Mouse (Mus musculus) intestine, postnatal 0 days (tissue): ENCODE data around the gene Oasl1. TPM values are rescaled to one million over a fixed set of nuclear protein-coding genes. Genes with fewer than 3 reads are reported as not detected.

Source experiments
- ATAC-seq: fragments of 200-750 bp; cut with Nextera tagmentation; 2 replicates; pipeline ENCODE4 v1.8.0; 2017; ENCODE audit warnings: mild to moderate bottlenecking, moderate TSS enrichment, moderate library complexity
- H3K27ac ChIP-seq: fragments of 300-500 bp; sonication (generic); 2 replicates; pipeline ENCODE4 v1.5.1; 2014; ENCODE audit warnings: mild to moderate bottlenecking, low read depth, low read length, moderate library complexity
- H3K27me3 ChIP-seq: fragments of 300-500 bp; sonication (generic); replicated peaks from 2 replicates; pipeline ENCODE4 v1.6.1; 2014; ENCODE audit warnings: low read length, mixed read lengths; ENCODE audit not compliant: control insufficient read depth, insufficient read depth
- H3K36me3 ChIP-seq: fragments of 300-500 bp; sonication (generic); 2 replicates; pipeline ENCODE4 v1.6.1; 2014; ENCODE audit warnings: mild to moderate bottlenecking, moderate library complexity; ENCODE audit not compliant: control insufficient read depth, insufficient read depth
- H3K4me1 ChIP-seq: fragments of 300-500 bp; sonication (generic); replicated peaks from 2 replicates; pipeline ENCODE4 v1.6.1; 2014; ENCODE audit warnings: antibody characterized with exemption, low read length, mixed read lengths; ENCODE audit not compliant: control insufficient read depth, insufficient read depth
- H3K4me2 ChIP-seq: fragments of 300-500 bp; sonication (generic); replicated peaks from 2 replicates; pipeline ENCODE4 v1.6.1; 2014; ENCODE audit warnings: low read depth, mild to moderate bottlenecking, moderate library complexity
- H3K4me3 ChIP-seq: fragments of 300-500 bp; sonication (generic); 2 replicates; pipeline ENCODE4 v1.5.1; 2014; ENCODE audit warnings: low read depth, low read length
- H3K9ac ChIP-seq: fragments of 300-500 bp; sonication (generic); 2 replicates; pipeline ENCODE4 v1.6.1; 2014; ENCODE audit warnings: mild to moderate bottlenecking, low read depth, low read length
- H3K9me3 ChIP-seq: fragments of 300-500 bp; sonication (generic); 2 replicates; pipeline ENCODE4 v1.6.1; 2016; ENCODE audit warnings: mixed run types; ENCODE audit not compliant: control insufficient read depth
- CTCF ChIP-seq: sonication (generic); IDR thresholded peaks from 2 replicates; pipeline ENCODE4 v1.5.1; 2016; ENCODE audit warnings: low read depth, mild to moderate bottlenecking, control low read depth, antibody characterized with exemption, moderate library complexity
- WGBS: fragments of 180-500 bp; shearing (Covaris S2); extraction: QIAGEN DNeasy Blood & Tissue Kit; methylation state at CpG from one replicate; pipeline ENCODE4 v1.1.7; 2014; 5-methylcytosine and 5-hydroxymethylcytosine counted together
- polyA plus RNA-seq: library from polyadenylated mRNA; unstranded; fragments of >200 nt; fragmentation: Nextera tagmentation; extraction: Ambion mirVana; gene quantifications from 2 replicates; pipeline ENCODE4 v1.2.1, GENCODE M21; 2015

The Oasl1 gene
- polyA plus RNA-seq, 1 experiment from 2014 or later, result 25.5 TPM

- WGBS, result 53% methylated on average over 11 of the region's 11 CpGs
- no peak for TF ChIP-seq CTCF
- Histone ChIP-seq H3K4me3 (no peak overlapping the region), H3K9me3 (no peaks in the 10 kb centered on the region), H3K36me3 (peaks cover 7% of the 10 kb centered on the region; the same call in 1 of the 2 replicates), H3K27me3 (no peaks in the 10 kb centered on the region), H3K4me2 (no peak overlapping the region), H3K9ac (no peak overlapping the region), H3K4me1 (no peaks in the 10 kb centered on the region), H3K27ac (peak overlapping the region; percentile 86; the same call in 1 of the 2 replicates)
- ATAC-seq, result no peak
Measured at GRCm38 (mm10) chr5:114978473-114978872, 55.4 kb downstream of the Oasl1 start.

GRCm38 (mm10) chr5:114978888-114979249, 55.8 kb downstream of the Oasl1 start:
- Histone ChIP-seq H3K9me3 (no peaks in the 10 kb centered on the region), H3K4me1 (no peaks in the 10 kb centered on the region), H3K27ac (peak overlapping the region; percentile 86; the same call in 1 of the 2 replicates), H3K4me3 (peak overlapping the region; percentile 34; the same call in 1 of the 2 replicates), H3K36me3 (peaks cover 7% of the 10 kb centered on the region; the same call in 1 of the 2 replicates), H3K9ac (no peak overlapping the region), H3K4me2 (peak overlapping the region; percentile 74), H3K27me3 (no peaks in the 10 kb centered on the region)
- WGBS, result 2% methylated on average over 6 of the region's 6 CpGs
- peak; percentile 62 for ATAC-seq
- no peak for TF ChIP-seq CTCF

GRCm38 (mm10) chr5:114979250-114980121, 56.4 kb downstream of the Oasl1 start:
- H3K4me1 ChIP-seq, result no peaks in the 10 kb centered on the region
- H3K36me3 ChIP-seq, result peaks cover 7% of the 10 kb centered on the region; the same call in 1 of the 2 replicates
- WGBS, result 12% methylated on average over 32 of the region's 32 CpGs
- TF ChIP-seq CTCF, result peak; percentile 96
- peak overlapping the region; percentile 74 for H3K4me2 ChIP-seq
- ATAC-seq, result peak; percentile 54
- H3K27me3 ChIP-seq, result no peaks in the 10 kb centered on the region
- peak overlapping the region; percentile 34 for H3K4me3 ChIP-seq
- peak overlapping the region; percentile 86 for H3K27ac ChIP-seq
- no peaks in the 10 kb centered on the region for H3K9me3 ChIP-seq
- peak overlapping the region; percentile 42 for H3K9ac ChIP-seq

- Histone ChIP-seq H3K9ac (peak overlapping the region; percentile 42), H3K36me3 (peaks cover 7% of the 10 kb centered on the region; the same call in 1 of the 2 replicates), H3K27ac (peak overlapping the region; percentile 86; the same call in 1 of the 2 replicates), H3K9me3 (no peaks in the 10 kb centered on the region), H3K4me2 (peak overlapping the region; percentile 74), H3K4me1 (no peaks in the 10 kb centered on the region), H3K27me3 (no peaks in the 10 kb centered on the region), H3K4me3 (peak overlapping the region; percentile 34)
- ATAC-seq, result no peak
- WGBS, result 50% methylated on average over 16 of the region's 16 CpGs
- TF ChIP-seq CTCF, result no peak
Measured at GRCm38 (mm10) chr5:114980122-114980748, 57.2 kb downstream of the Oasl1 start.

- ATAC-seq, result no peak
- TF ChIP-seq CTCF, result no peak
- Histone ChIP-seq H3K4me2 (no peak overlapping the region), H3K9ac (no peak overlapping the region), H3K4me3 (no peak overlapping the region), H3K27me3 (no peaks in the 10 kb centered on the region), H3K4me1 (no peaks in the 10 kb centered on the region), H3K9me3 (no peaks in the 10 kb centered on the region), H3K36me3 (no peaks in the 10 kb centered on the region), H3K27ac (no peak overlapping the region)
- 68% methylated on average over 15 of the region's 15 CpGs for WGBS
Measured at GRCm38 (mm10) chr5:114982001-114982400, 59.0 kb downstream of the Oasl1 start.

GRCm38 (mm10) chr5:114985074-114985473, 62.0 kb downstream of the Oasl1 start:
- Histone ChIP-seq H3K4me1 (no peaks in the 10 kb centered on the region), H3K4me2 (no peak overlapping the region), H3K27ac (peak overlapping the region; percentile 46; the same call in 1 of the 2 replicates), H3K36me3 (no peaks in the 10 kb centered on the region), H3K27me3 (no peaks in the 10 kb centered on the region), H3K9ac (no peak overlapping the region), H3K9me3 (no peaks in the 10 kb centered on the region), H3K4me3 (no peak overlapping the region)
- peak; percentile 59 for ATAC-seq
- TF ChIP-seq CTCF, result no peak

Other genes starting within 250 kb of the Oasl1 start
- gene Gltp, start 232.3 kb upstream of the Oasl1 start, polyA plus RNA-seq, result 111 and 115 TPM in 2 replicates
- 3.7 and 4.2 TPM in 2 replicates for gene Tchp, start 215.5 kb upstream of the Oasl1 start, polyA plus RNA-seq
- 59.7 and 61.9 TPM in 2 replicates for gene Ankrd13a, start 148.6 kb upstream of the Oasl1 start, polyA plus RNA-seq
- 13.8 and 17.8 TPM in 2 replicates for gene Git2, start 147.7 kb upstream of the Oasl1 start, polyA plus RNA-seq
- gene 1500011B03Rik, start 99.8 kb upstream of the Oasl1 start, polyA plus RNA-seq, result 59.0 and 60.5 TPM in 2 replicates
- not detected in 2 replicates for gene 4930519G04Rik, start 69.6 kb upstream of the Oasl1 start, polyA plus RNA-seq
- 0.08 TPM in 1 of 2 replicates, not detected in the other for gene Gm9936, start 64.6 kb upstream of the Oasl1 start, polyA plus RNA-seq
- gene Oasl2, start 26.3 kb upstream of the Oasl1 start, polyA plus RNA-seq, result 78.7 and 88.6 TPM in 2 replicates
- gene 2210016L21Rik, start 18.9 kb downstream of the Oasl1 start, polyA plus RNA-seq, result 55.6 and 56.5 TPM in 2 replicates
- 15.9 and 16.1 TPM in 2 replicates for gene Hnf1a, start 47.9 kb downstream of the Oasl1 start, polyA plus RNA-seq
- 19.5 and 20.8 TPM in 2 replicates for gene Sppl3, start 87.9 kb downstream of the Oasl1 start, polyA plus RNA-seq
- 13.8 and 17.0 TPM in 2 replicates for gene Gm10401, start 175.1 kb downstream of the Oasl1 start, polyA plus RNA-seq
- 100 and 113 TPM in 2 replicates for gene Acads, start 196.1 kb downstream of the Oasl1 start, polyA plus RNA-seq
- gene Unc119b, start 211.7 kb downstream of the Oasl1 start, polyA plus RNA-seq, result 10.1 and 12.2 TPM in 2 replicates
- gene Mlec, start 234.9 kb downstream of the Oasl1 start, polyA plus RNA-seq, result 56.7 and 59.7 TPM in 2 replicates